Mouse (Mus musculus) adrenal gland, adult 18-20 months (tissue): ENCODE results near the gene Cabp4. TPM values are rescaled to one million over a fixed set of nuclear protein-coding genes. Genes with fewer than 3 reads are reported as not detected.
"Not testable (repeated sequence)": the region's sequence is repeated elsewhere in the genome, so short reads cannot be mapped to it uniquely, and the experiment has no call there.

ENCODE experiments used
- DNase-seq, 2 experiments: peaks; one replicate each; pipeline ENCODE4 v3.0.0; 2021 to 2022; ENCODE audit warnings: low spot score in 2 of 2
- total RNA-seq, 2 experiments: library from RNA; stranded (reverse); gene quantifications; 1 replicate in 1 of 2; 2 replicates in 1 of 2; pipeline ENCODE4 v1.2.3; 2021

The Cabp4 gene
- total RNA-seq, 2 experiments from 2014 or later, result 0.16 to 0.60 TPM

DNA sequence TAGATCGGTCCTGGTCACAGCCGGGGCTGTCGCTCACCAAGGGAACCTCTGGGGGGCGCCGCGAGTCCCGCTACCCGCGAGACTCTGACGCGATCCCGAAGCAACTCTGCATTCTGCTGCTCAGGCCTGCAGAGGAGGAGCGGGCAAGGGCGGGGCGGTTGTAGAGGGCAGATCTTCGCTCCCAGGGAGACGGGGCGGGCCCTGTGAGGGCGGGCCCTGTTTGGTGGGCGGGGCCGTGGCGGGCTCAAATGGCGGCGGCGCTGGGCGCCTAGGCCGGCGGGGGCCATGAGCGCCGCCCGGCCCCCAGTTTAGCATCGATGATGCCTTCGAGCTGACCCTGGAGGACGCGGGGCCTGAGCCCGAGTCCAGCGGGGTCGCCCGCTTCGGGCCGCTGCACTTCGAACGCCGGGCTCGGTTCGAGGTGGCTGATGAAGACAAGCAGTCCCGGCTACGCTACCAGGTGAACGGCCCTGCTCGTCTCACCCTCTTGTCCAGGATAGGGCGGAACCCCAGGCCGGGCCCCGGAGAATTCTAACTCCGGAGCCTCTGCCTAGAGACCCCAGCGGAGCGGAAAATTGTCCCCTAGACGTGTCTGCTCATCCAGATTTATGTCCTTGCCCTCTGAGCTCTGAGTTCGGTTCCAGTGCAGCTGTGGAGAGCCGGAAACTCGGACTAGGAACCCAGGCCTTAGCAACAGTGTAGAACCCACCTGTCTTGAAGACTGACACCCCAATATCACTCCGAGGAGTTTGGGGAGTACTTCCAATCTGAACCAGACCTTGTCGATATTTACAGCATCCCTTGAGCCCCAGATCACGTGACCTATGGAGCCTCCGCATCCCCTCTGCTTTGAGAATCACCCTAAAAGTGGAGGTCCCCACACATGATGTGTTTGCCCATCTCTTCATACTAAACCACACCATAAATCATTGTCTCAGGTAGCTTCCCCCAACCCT is 17.8 kb downstream of the Cabp4 start, which contains the start of gene Aip:
Gene Aip (minus strand): TSS at position 118 of the 956 bp plus-strand sequence.
- DNase-seq, result peak; percentile 95

DNA sequence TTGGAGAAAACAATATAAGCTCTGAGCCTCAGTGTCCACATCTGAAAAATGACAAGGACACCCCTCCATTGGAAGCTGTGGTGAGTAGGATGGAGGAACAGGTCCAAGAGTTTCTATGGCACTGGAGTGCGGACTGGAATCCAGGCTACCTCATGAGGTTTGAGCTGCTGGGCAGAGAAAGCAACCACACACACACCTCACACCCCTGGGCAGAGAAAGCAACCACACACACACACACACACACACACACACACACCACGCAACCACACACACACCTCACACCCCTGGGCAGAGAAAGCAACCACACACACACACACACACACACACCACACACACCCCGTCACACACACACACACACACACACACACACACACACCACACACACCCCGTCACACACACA is 18.6 kb downstream of the Cabp4 start:
- DNase-seq, result not testable (repeated sequence)

DNA sequence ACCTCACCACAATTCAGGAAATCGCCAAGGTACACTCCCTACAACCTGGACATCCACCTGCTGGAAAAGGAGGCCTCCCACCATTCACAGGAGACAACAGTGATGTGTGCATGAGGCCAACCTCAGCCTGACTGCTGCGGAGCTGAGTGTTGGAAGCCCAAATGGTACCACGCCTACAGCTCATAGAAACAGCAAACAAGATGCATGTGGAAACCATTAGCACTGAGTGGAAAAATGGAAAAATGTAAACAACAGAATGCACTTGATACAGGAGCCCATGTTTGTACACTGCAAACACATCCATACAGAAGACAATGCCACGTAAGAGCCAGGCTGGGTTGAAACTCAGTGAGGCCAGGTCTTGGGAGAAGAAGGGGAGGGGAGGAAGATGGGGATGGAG is 19.4 kb downstream of the Cabp4 start:
- no peak for DNase-seq

DNA sequence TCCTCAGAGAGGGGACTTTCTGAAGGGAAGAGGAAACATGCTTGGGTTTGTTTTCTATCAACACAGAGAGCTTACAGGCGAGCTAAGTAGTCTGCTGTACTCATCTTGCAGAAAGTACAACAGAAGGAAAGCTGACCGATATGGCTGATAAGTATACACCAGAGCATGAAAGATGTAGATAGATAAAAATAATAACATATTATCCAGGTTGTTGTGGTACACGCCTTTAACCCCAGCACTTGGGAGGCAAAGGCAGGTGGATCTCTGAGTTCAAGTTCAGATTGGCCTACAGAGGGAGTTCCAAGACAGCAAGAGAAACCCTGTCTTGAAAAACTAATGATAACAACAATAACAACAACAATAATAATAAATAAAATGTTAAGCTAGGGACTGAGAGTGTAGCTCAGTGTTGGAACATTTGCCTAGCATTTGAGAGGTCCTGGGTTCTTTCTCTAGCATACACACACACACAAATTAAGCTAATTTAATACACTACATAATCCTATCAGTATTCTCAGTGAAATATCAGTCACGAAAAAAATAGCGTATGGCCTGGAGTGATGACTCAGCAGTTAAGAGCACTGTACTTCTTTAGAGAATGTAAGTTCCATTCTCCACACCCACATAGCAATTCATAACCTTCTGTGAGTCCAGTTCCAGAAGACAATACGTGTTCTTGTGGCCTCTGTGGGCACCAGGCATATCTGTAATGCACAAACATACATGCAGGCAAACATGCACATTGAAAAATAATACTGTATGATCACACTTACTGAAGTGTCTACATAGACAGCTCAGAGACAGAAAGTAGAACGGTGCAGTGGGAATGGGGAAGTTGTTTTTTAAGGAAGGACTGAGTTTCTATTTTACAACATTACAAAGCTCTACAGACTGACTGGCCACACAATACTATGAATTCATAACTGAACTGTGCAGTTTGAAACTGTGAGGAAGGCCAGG is 21.1 kb downstream of the Cabp4 start:
- no peak for DNase-seq

DNA sequence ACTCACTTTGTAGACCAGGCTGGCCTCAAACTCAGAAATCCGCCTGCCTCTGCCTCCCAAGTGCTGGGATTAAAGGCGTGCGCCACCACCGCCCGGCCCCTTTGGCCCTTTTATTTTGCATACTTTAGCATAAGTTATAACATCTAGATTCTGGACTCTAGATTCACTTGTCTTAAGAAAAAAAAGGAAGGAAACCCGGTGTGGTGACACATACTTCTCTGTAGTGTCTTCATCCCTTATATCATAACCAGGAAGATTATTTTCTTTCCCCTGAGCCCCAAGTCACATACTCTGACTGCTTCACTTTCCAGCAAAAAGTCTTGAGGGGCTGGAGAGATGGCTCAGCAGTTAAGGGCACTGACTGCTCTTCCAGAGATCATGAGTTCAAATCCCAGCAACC is 21.9 kb downstream of the Cabp4 start:
- DNase-seq, result not testable (repeated sequence)

DNA sequence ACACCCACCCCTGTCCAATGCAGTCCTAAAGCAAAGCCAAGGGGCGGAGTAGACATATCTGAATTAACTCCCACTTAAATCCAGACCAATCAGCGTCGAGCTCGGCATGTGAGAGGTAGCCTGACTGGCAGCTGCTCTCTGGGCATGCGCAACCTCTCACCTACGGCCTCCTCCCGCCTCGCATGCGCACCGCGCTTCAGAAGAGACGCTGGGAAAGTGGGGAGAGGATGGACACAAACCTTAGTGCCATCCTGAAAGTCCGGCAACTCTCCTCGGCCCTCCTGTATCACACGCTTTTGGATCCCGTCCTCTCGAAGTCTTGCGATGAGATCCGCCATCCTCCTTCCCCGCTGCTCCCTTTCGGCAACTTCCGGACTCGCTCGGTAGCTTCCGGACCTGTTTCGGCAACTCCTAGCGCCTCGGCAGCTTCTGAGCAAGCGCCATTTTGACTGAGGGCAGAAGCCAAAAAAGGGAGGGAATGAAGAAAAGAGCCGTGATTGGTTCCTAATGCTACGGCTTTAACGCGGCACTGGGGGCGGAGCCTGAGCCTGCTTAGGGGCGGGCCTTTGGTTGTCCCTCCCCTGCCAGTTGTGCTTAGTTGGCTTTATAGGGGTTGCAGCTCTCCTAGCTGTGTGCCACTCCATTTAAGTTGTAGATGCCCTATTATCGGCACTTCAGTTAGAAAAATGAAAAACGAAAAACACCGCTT is 22.6 kb downstream of the Cabp4 start:
- DNase-seq, result peak; percentile 94 to 95

DNA sequence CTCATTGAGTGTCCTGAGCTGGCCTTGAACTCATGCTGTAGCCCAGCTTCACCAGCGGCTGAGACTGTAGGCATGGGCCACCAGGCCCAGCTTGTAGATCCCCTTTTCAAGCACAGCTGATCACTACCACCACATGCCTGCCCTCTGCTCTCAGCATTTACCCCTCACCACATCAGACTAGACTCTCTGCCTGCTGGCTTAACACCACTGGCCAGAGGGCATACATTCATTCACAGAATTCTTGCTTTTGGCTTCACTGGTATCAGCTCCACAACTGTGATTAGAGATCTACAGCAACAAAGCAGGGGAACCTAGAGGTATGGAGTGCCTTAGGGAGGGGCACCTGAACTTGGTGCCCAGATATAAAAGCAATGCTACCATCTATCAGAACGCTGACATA is 23.3 kb downstream of the Cabp4 start:
- no peak for DNase-seq

DNA sequence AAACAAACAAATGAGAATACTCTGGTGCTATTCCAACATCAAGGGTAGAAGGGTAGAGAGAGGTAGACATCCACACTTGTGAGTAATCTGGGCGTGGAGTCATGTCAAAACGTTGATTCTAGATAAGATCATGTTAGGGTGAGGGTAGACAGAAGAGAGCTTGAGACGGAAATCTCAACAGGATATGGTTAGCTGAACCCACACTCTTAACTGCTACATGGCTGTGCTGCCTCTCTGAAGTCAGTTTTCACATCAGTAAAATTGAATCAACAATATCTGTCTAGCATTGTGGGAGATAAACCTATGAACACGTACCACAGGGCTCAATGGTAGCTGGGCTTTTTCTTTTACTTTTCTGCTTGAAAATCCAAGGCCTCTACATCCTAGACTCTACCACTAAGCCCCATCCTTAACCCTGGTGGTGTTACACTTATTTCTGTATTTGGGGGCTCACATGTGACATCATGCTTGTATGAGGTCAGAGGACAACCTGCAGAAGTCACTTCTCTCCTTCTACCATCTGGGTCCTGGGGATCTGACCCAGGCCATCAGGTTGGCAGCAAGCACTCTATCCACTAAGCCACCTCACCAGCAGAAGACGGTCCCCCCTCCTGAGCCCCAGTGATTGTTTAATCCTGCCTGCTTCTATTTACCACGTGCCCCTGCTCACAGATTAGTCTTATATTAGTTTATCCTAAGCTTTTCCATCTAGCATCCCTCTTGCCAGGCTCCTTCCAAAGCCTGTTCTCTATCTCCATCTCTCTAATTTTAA is 23.9 kb downstream of the Cabp4 start:
- DNase-seq, result no peak

DNA sequence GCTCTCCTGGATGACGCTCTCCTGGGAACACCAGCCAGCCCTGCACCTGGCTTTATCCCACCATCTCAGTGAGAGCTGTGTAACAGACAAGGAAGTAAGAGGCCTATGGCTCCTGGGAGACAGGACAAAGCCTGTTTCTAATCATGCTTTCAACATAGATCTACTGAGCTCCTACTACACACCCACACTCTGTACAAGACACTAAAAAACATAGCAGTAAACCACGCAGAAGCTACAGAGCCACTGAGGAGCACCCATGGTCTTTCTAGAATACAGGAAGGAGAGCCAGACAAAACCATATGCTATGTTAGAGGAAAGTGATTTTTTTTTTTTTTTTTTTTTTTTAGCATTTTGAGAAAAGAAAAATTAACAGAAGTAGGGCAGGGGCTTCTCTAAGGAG is 25.5 kb downstream of the Cabp4 start:
- no peak for DNase-seq

DNA sequence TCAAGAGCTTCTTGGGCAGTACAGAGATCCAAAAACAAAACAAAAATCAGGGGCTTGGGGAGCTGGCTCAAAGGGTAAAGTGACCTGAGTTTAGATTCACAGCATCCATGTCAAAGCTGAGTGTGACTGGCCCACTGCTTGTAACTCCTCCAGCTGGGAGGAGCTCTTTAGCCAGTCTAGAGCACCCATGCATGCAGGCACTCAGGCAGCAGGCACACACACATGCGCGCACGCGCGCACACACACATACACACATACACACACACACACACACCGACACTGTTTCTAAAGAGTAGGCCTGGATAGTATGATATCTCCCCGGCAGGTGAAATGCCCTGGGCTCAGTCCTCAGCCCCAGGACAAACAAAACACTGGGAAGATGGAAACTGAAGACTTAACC is 26.8 kb downstream of the Cabp4 start:
- DNase-seq, result no peak

DNA sequence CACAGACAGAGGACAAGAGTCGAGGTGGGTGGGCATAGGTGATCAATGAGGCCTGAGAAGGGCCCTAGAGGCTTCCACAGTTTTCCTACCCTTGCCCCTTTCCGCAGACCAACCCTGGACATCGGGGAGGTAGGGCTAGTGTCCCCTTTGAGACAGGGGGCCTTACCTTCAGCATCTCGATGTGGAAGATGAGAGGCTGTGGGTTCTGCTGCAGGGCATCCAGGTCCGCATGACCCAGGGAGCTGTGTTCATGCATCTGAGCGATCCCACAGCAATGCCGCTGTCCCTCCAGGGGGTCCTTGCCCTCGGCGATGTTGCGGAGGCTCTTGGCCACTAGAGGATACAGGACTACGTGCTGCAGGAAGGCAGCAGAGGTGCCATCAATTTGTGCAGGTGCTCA is 28.0 kb downstream of the Cabp4 start:
- no peak for DNase-seq

DNA sequence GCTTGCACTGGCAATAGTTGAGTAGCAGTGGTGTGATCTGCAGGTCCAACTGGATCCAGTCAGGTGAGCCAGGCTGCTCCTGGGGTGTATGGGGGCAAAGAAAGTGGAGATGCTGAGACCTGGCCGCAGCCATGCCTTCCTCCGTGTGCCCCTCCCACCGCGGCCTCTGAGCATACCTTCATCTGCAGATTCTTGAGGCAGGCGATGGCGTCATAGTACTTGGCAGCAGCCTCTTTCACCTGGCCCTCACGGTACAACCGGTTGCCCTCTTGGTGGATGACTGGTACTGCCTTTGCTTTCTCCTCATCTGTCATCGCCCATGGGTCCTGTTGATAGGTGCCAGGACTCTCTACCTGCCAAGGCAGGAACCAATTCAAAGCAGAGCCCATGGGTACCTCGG is 28.7 kb downstream of the Cabp4 start:
- DNase-seq, result no peak

DNA sequence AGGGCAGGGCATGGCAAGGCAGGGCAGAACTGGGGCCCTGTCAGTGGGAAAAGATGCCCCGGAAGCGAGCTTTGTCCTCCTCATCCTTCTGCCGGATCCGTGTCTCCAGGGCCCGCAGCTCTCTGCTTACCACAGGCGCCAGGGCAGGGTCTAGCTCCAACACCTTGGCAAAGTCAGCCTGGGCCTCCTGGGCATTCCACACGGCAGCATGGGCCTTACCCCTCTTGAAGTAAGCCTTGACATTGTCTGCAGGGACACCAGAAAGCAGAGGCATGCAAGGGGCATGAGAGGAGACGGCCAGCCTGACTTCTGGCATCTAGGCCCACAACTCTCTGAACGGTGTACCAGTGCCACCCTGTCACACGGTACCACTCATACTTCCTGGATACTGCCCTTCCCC is 29.3 kb downstream of the Cabp4 start:
- DNase-seq, result no peak

DNA sequence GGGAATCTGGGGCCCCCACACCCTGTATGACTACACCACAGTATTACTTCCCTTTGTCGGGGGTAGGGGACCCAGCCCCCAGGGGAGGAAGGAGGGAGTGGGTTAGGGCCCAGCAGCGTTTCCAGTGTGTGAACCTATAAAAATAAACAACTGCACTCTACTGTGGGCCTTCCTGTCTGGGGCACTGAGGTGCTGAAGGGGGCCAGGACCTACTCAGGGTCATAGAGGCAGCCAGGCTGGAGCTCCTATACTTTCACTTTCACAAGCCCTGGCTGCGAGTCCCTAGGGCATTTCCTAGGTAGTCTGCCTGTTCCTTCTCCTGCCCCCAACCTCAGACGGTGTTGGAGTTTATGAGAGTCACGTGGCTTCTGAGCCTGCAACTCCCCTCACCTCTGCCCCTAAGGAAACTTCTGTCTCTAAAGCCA is 30.0 kb downstream of the Cabp4 start:
- DNase-seq, result no peak

DNA sequence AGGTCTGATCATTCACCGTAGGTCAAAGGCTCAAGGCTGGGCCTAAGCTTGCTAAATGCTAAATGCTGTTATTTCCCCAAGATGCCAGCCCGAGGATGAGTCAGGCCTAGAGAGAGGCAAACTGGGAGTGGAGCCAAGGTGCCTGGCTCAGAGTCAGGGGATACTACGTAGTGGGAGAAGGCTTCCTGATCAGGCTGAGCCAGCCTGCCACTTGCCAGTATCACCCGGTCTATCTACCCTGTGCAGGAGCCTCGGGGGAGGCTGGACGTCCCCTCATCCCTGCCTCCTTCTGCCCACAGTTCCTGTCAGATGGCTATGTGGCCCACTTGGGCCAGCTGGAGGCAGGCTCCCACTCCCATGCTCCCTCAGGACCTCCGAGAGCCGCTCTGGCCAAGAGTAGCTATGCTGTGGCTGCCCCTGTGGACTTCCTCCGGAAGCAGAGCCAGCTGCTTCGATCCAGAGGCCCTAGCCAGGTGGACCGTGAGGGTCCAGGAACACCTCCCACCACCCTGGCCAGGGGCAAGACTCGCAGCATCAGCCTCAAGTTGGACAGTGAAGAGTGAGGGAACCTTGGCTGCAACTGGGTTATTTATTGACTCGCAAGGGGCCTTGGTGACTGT is 30.5 kb downstream of the Cabp4 start:
- DNase-seq, result peak; percentile 88 to 94

DNA sequence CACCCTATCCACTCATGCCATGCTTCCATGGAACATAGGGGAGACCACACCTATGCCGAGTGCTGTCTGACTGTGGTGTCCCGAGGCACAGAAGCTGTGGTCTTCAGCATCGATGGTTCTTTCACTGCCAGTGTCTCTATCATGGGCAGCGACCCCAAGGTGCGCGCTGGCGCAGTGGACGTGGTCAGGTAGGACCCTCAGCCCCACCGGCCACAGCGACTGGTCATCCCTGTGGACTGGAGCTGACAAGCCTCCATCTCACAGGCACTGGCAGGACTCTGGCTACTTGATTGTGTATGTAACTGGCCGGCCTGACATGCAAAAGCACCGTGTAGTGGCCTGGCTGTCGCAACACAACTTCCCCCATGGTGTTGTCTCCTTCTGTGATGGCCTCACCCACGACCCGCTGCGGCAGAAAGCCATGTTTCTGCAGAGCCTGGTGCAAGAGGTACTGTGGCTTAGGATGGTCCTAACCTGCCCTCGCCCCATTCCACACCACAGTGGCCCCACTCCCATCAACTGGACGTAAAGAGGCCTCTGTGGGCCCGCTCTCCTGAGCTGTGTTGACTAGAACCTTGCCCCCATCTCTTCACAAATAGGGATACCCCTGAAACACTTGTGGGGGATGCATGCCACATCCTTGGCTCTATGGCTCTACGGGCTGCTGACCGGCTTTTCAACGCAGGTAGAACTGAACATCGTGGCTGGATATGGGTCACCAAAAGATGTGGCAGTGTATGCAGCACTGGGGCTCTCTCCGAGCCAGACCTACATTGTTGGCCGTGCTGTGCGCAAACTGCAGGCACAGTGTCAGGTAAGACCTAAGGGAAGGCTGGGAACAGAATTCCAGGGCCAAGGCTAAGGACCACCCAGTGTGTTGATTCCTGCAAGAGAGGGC is 31.5 kb downstream of the Cabp4 start:
- DNase-seq, result no peak

DNA sequence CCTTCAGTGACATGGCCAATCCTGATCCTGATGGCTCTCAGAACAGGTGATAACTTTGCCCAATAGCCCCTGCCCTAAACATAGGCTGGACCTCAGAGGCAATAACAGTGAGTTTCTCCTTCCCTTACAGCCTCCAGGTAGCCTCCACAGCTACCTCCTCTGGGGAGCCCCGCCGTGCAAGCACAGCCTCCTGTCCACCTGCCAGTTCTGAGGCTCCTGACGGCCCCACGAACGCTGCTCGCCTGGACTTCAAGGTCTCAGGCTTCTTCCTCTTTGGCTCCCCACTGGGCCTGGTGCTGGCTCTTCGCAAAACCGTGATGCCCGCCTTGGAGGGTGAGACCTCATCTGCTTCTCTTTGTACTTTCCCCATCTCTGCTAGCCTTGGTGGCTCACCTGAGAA is 35.3 kb downstream of the Cabp4 start:
- no peak for DNase-seq

DNA sequence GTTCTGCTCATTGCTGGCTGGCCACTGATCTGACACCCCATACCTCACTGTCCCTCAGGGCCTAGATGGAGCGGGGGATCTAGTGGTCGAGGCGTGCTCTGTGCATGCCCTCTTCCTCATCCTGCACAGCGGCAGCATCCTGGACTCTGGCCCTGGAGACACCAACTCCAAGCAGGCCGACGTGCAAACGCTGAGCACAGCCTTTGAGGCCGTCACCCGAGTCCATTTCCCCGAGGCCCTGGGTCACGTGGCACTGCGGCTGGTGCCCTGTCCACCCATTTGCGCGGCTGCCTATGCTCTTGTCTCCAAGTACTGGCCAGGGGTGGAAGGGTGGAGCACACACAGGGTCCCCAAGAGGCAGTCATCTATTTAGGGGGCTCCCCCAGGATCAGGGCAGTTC is 37.2 kb downstream of the Cabp4 start:
- no peak for DNase-seq

DNA sequence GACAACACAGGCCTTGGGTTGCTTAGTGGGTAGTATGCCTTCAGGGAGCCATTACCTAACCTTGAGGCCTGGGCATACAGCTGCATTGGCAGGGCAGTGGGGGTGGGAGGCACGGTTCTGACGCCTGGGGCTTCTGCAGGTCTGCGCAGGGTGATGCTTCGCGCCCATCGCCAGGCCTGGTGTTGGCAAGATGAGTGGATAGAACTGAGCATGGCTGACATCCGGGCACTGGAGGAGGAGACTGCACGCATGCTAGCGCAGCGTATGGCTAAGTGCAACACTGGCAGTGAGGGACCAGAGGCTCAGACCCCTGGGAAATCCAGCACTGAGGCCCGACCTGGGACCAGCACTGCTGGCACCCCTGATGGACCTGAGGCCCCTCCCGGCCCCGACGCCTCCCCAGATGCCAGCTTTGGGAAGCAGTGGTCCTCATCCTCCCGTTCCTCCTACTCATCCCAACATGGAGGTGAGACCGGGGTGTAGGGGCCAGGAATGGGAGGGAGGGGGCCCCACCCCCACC is 39.1 kb downstream of the Cabp4 start:
- no peak for DNase-seq
